Comparison of ENCODE assay signal across 16 mouse cellular contexts in the genomic region with DNA sequence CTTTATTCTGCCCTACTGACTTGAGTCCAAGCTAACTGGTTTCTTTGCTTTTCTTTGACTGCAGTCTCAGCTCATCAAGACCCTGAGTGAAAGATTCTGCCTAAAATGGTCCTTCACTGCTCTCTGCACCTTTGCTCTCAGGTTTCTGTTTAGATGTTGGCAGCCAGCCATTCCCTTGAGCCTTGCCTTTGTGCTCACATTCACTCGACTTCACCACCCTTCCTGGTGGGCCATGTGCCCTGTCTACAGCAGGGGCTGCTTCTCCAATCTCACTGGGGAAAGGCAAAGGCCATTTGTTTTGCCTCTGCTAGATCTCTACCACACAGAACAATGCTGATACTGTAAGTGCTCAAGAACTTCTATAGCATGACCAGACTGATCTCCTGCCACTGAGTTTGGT. TPM values are rescaled to one million over a fixed set of nuclear protein-coding genes. Genes with fewer than 3 reads are reported as not detected.
A peak's percentile ranks its signal among the peaks of the same experiment; 100 is the strongest.
DNase-seq lines count a peak whose midpoint lies in the region; ATAC-seq and TF ChIP-seq lines count a peak whose summit lies in the region.
"Had no signal": no experiment of that assay in that cellular context is flagged by ENCODE, and none has a peak within 500 bp of the region (broad histone marks: within the 10 kb centered on the region; RNA-seq: fewer than 3 reads in every experiment).

No protein-coding gene starts in this region.

- intact Hi-C loops in gastrocnemius, adult 2 months (cut with DNase I), result no loop called here

- no peaks in the 10 kb centered on the region for H3K9me3 ChIP-seq in embryonic facial prominence, embryonic 13.5 days
- H3K9me3 ChIP-seq in embryonic facial prominence, embryonic 10.5 days, result no peaks in the 10 kb centered on the region
- no peaks in the 10 kb centered on the region for H3K9me3 ChIP-seq in lung, embryonic 16.5 days (ENCODE audit: control insufficient read depth, low read length)
- H3K9me3 ChIP-seq in stomach, postnatal 0 days (ENCODE audit: control insufficient read depth, low read length), result no peaks in the 10 kb centered on the region
- H3K9me3 ChIP-seq: forebrain, embryonic 10.5 days; heart, embryonic 10.5 days had no signal

- no peak overlapping the region for H3K4me2 ChIP-seq in embryonic facial prominence, embryonic 13.5 days
- H3K4me2 ChIP-seq in lung, embryonic 16.5 days (ENCODE audit: low read depth, low read length), result no peak overlapping the region
- no peak overlapping the region for H3K4me2 ChIP-seq in stomach, postnatal 0 days (replicated peaks; ENCODE audit: low read depth)

- TF ChIP-seq EP300 in stomach, postnatal 0 days (optimal IDR thresholded peaks at IDR 0.05), result no peak

- H3K27me3 ChIP-seq in embryonic facial prominence, embryonic 13.5 days, result no peaks in the 10 kb centered on the region
- no peaks in the 10 kb centered on the region for H3K27me3 ChIP-seq in embryonic facial prominence, embryonic 10.5 days (replicated peaks; ENCODE audit: low read depth, poor library complexity, severe bottlenecking)
- H3K27me3 ChIP-seq in lung, embryonic 16.5 days (ENCODE audit: control insufficient read depth, insufficient read depth, low read depth, low read length), result no peaks in the 10 kb centered on the region
- H3K27me3 ChIP-seq in stomach, postnatal 0 days (ENCODE audit: control insufficient read depth, insufficient read depth, low read length), result no peaks in the 10 kb centered on the region

- ATAC-seq in embryonic facial prominence, embryonic 13.5 days (ENCODE audit: insufficient number of reproducible peaks, insufficient read depth, low FRiP score, low TSS enrichment, low read depth), result peak; percentile 52; the same call in 1 of the 2 replicates
- ATAC-seq in lung, embryonic 16.5 days (ENCODE audit: low read depth), result peak; percentile 79
- 0 out of 2 replicates have a peak, but pooled peaks have one; percentile 22 for ATAC-seq in stomach, postnatal 0 days (ENCODE audit: low FRiP score, low TSS enrichment)
- ATAC-seq: activated CD4-positive, CD25-positive, alpha-beta regulatory T cell, adult 4 months; midbrain, embryonic 16.5 days had no signal

- no peak overlapping the region for H3K9ac ChIP-seq in embryonic facial prominence, embryonic 13.5 days
- H3K9ac ChIP-seq in lung, embryonic 16.5 days (ENCODE audit: low read length), result no peak overlapping the region
- H3K9ac ChIP-seq in stomach, postnatal 0 days (ENCODE audit: low read length), result no peak overlapping the region

- DNase-seq in embryonic facial prominence, embryonic 10.5 days (ENCODE audit: low spot score), result no peak
- peak; percentile 23 to 47 for DNase-seq in lung, adult 18-20 months
- DNase-seq in lung, adult 2 months, result no peak
- DNase-seq in stomach, postnatal 0 days (ENCODE audit: low spot score), result peak; percentile 50
- DNase-seq in thymus, postnatal 36 days, result no peak
- DNase-seq in gastrocnemius, adult 2 months, result no peak
- DNase-seq: adrenal gland, postnatal 36 days; gastrocnemius, postnatal 25 days; heart, postnatal 4 days; liver had no signal

- H3K4me3 ChIP-seq in embryonic facial prominence, embryonic 13.5 days, result no peak overlapping the region
- H3K4me3 ChIP-seq in embryonic facial prominence, embryonic 10.5 days, result no peak overlapping the region
- no peak overlapping the region for H3K4me3 ChIP-seq in lung, adult 2 months (replicated peaks; ENCODE audit: extremely low read depth, low read depth, low read length)
- no peak overlapping the region for H3K4me3 ChIP-seq in lung, embryonic 16.5 days (ENCODE audit: low read length)
- H3K4me3 ChIP-seq in stomach, postnatal 0 days (ENCODE audit: low read depth, low read length), result no peak overlapping the region
- no peak overlapping the region for H3K4me3 ChIP-seq in gastrocnemius, adult 2 months
- H3K4me3 ChIP-seq: forebrain, embryonic 10.5 days; heart, embryonic 10.5 days had no signal

- TF ChIP-seq CTCF in lung, adult 2 months (IDR thresholded peaks at IDR 0.05; ENCODE audit: insufficient read depth, low read length), result no peak
- no peak for TF ChIP-seq CTCF in stomach, postnatal 0 days (IDR thresholded peaks at IDR 0.05; ENCODE audit: low read depth)
- no peak for TF ChIP-seq CTCF in gastrocnemius, adult 2 months (IDR thresholded peaks at IDR 0.05)

- H3K36me3 ChIP-seq in embryonic facial prominence, embryonic 13.5 days, result no peaks in the 10 kb centered on the region
- peaks cover 3% of the 10 kb centered on the region; the same call in 1 of the 2 replicates for H3K36me3 ChIP-seq in embryonic facial prominence, embryonic 10.5 days (replicated peaks)
- no peaks in the 10 kb centered on the region for H3K36me3 ChIP-seq in lung, embryonic 16.5 days (ENCODE audit: control insufficient read depth, insufficient read depth, low read length)
- no peaks in the 10 kb centered on the region for H3K36me3 ChIP-seq in stomach, postnatal 0 days (ENCODE audit: control insufficient read depth, insufficient read depth, low read length)

- 25% methylated on average over 1 of the region's 1 CpGs for WGBS in embryonic facial prominence, embryonic 13.5 days
- WGBS in embryonic facial prominence, embryonic 10.5 days, result 51% methylated on average over 1 of the region's 1 CpGs
- 5% methylated on average over 1 of the region's 1 CpGs for WGBS in lung, adult 2 months
- 3% methylated on average over 1 of the region's 1 CpGs for WGBS in lung, embryonic 16.5 days
- WGBS in stomach, postnatal 0 days, result 4% methylated on average over 1 of the region's 1 CpGs

- TF ChIP-seq POLR2A in lung, adult 2 months (IDR thresholded peaks at IDR 0.05; ENCODE audit: borderline replicate concordance, extremely low read depth, low read depth, low read length), result no peak

- no peak overlapping the region for H3K27ac ChIP-seq in embryonic facial prominence, embryonic 13.5 days
- H3K27ac ChIP-seq in embryonic facial prominence, embryonic 10.5 days (replicated peaks), result no peak overlapping the region
- peak overlapping the region; percentile 1; the same call in 1 of the 2 replicates for H3K27ac ChIP-seq in lung, embryonic 16.5 days (ENCODE audit: low read length)
- H3K27ac ChIP-seq in stomach, postnatal 0 days (replicated peaks), result 0 out of 2 replicates have a peak overlapping the region, but pooled peaks have one; percentile 8
- H3K27ac ChIP-seq in gastrocnemius, adult 2 months, result no peak overlapping the region
- H3K27ac ChIP-seq: forebrain, embryonic 10.5 days; heart, embryonic 10.5 days had no signal

- peaks cover 5% of the 10 kb centered on the region; the same call in 1 of the 2 replicates for H3K4me1 ChIP-seq in embryonic facial prominence, embryonic 13.5 days
- H3K4me1 ChIP-seq in embryonic facial prominence, embryonic 10.5 days, result no peaks in the 10 kb centered on the region
- peaks cover 2% of the 10 kb centered on the region; the same call in 1 of the 2 replicates for H3K4me1 ChIP-seq in lung, adult 2 months (ENCODE audit: control insufficient read depth, insufficient read depth, low read length)
- peaks cover 4% of the 10 kb centered on the region; the same call in 1 of the 2 replicates for H3K4me1 ChIP-seq in lung, embryonic 16.5 days (replicated peaks; ENCODE audit: control insufficient read depth, insufficient read depth, low read length)
- no peaks in the 10 kb centered on the region; the same call in 1 of the 2 replicates for H3K4me1 ChIP-seq in stomach, postnatal 0 days (replicated peaks; ENCODE audit: control insufficient read depth, insufficient read depth)
- H3K4me1 ChIP-seq: forebrain, embryonic 10.5 days; heart, embryonic 10.5 days had no signal

RNA-seq across cellular contexts. Expression of a gene that starts 25.8 kb away (rescaled TPM):
- polyA plus RNA-seq in embryonic facial prominence, embryonic 13.5 days (2015; fragmentation: Nextera tagmentation; extraction: Ambion mirVana), result 4.9 and 6.1 TPM in 2 replicates
- polyA plus RNA-seq in embryonic facial prominence, embryonic 10.5 days (2016; fragmentation: Nextera tagmentation; extraction: Ambion mirVana), result 2.7 and 2.9 TPM in 2 replicates
- 11.6 and 14.9 TPM in 2 replicates for polyA plus RNA-seq in lung, adult 2 months (2012; rRNA removed)
- polyA plus RNA-seq in lung, embryonic 16.5 days (2015; fragmentation: Nextera tagmentation; extraction: Ambion mirVana), result 5.7 and 7.2 TPM in 2 replicates
- 10.5 and 11.9 TPM in 2 replicates for polyA plus RNA-seq in stomach, postnatal 0 days (2015; fragmentation: Nextera tagmentation; extraction: Ambion mirVana)
- 1 to 10 TPM; 3.0 to 3.8 TPM for total RNA-seq in gastrocnemius, adult 2 months (2021)

RNA-seq across cellular contexts. Expression of a gene that starts 43.2 kb away (rescaled TPM):
- 43.0 and 46.0 TPM in 2 replicates for polyA plus RNA-seq in embryonic facial prominence, embryonic 13.5 days (2015; fragmentation: Nextera tagmentation; extraction: Ambion mirVana)
- polyA plus RNA-seq in embryonic facial prominence, embryonic 10.5 days (2016; fragmentation: Nextera tagmentation; extraction: Ambion mirVana), result 37.6 and 37.7 TPM in 2 replicates
- 4.6 and 6.3 TPM in 2 replicates for polyA plus RNA-seq in lung, adult 2 months (2012; rRNA removed)
- polyA plus RNA-seq in lung, embryonic 16.5 days (2015; fragmentation: Nextera tagmentation; extraction: Ambion mirVana), result 36.0 and 42.0 TPM in 2 replicates
- 32.1 and 34.2 TPM in 2 replicates for polyA plus RNA-seq in stomach, postnatal 0 days (2015; fragmentation: Nextera tagmentation; extraction: Ambion mirVana)
- 10 to 100 TPM; 30.9 to 32.3 TPM for total RNA-seq in gastrocnemius, adult 2 months (2021)

RNA-seq across cellular contexts. Expression of a gene that starts 50.7 kb away (rescaled TPM):
- 39.6 and 42.7 TPM in 2 replicates for polyA plus RNA-seq in embryonic facial prominence, embryonic 13.5 days (2015; fragmentation: Nextera tagmentation; extraction: Ambion mirVana)
- 42.0 and 43.0 TPM in 2 replicates for polyA plus RNA-seq in embryonic facial prominence, embryonic 10.5 days (2016; fragmentation: Nextera tagmentation; extraction: Ambion mirVana)
- polyA plus RNA-seq in lung, adult 2 months (2012; rRNA removed), result 4.0 and 8.0 TPM in 2 replicates
- 32.0 and 32.1 TPM in 2 replicates for polyA plus RNA-seq in lung, embryonic 16.5 days (2015; fragmentation: Nextera tagmentation; extraction: Ambion mirVana)
- 8.3 and 9.1 TPM in 2 replicates for polyA plus RNA-seq in stomach, postnatal 0 days (2015; fragmentation: Nextera tagmentation; extraction: Ambion mirVana)
- 10 to 100 TPM; 20.8 to 23.0 TPM for total RNA-seq in gastrocnemius, adult 2 months (2021)

Comparison
In these comparisons a context has a peak if more than half of its experiments do, and no peak if none do; other contexts are left out.
1. DNase-seq: peak in lung, adult 18-20 months (2 of 2) and stomach, postnatal 0 days (single experiment); none in embryonic facial prominence, embryonic 10.5 days (single experiment), lung, adult 2 months (single experiment), thymus, postnatal 36 days (0 of 2) and gastrocnemius, adult 2 months (single experiment).
2. ATAC-seq: peak in every context shown above with its lines; median percentile 79 in lung, embryonic 16.5 days; 52 in embryonic facial prominence, embryonic 13.5 days; 22 in stomach, postnatal 0 days.
3. H3K27ac ChIP-seq: peak in lung, embryonic 16.5 days (single experiment) and stomach, postnatal 0 days (single experiment); none in embryonic facial prominence, embryonic 13.5 days (single experiment), embryonic facial prominence, embryonic 10.5 days (single experiment) and gastrocnemius, adult 2 months (single experiment).